Mouse (Mus musculus) ES-Bruce4 (cell line): Measurements from ENCODE around the gene Ccdc57. TPM values are rescaled to one million over a fixed set of nuclear protein-coding genes. Genes with fewer than 3 reads are reported as not detected.

ENCODE experiments used
- H3K27ac ChIP-seq: 2 replicates; pipeline ENCODE4 v1.5.1; 2012; ENCODE audit warnings: low read length, inconsistent platforms; ENCODE audit not compliant: insufficient read depth
- H3K27me3 ChIP-seq: 2 replicates; pipeline ENCODE4 v1.6.1; 2012; ENCODE audit warnings: mild to moderate bottlenecking, low read length, inconsistent platforms; ENCODE audit not compliant: control insufficient read depth, poor library complexity, insufficient read depth, severe bottlenecking
- H3K36me3 ChIP-seq: 2 replicates; pipeline ENCODE4 v1.6.1; 2012; ENCODE audit warnings: inconsistent platforms, mild to moderate bottlenecking, low read length, moderate library complexity; ENCODE audit not compliant: control insufficient read depth, poor library complexity, insufficient read depth, severe bottlenecking
- H3K4me1 ChIP-seq: one replicate; pipeline ENCODE4 v1.8.1; 2011; ENCODE audit warnings: low read length; ENCODE audit not compliant: control insufficient read depth, insufficient read depth
- H3K4me3 ChIP-seq: 2 replicates; pipeline ENCODE4 v1.5.1; 2011; ENCODE audit warnings: low read depth, mild to moderate bottlenecking, low read length
- H3K9ac ChIP-seq: 2 replicates; pipeline ENCODE4 v1.6.1; 2012; ENCODE audit warnings: low read depth, mild to moderate bottlenecking, inconsistent platforms; ENCODE audit not compliant: poor library complexity, severe bottlenecking
- H3K9me3 ChIP-seq: replicated peaks from 2 replicates; pipeline ENCODE4 v1.6.1; 2012; ENCODE audit warnings: mild to moderate bottlenecking, low read length, inconsistent platforms; ENCODE audit not compliant: control insufficient read depth, poor library complexity, insufficient read depth, severe bottlenecking
- CTCF ChIP-seq: IDR thresholded peaks from one replicate; pipeline ENCODE4 v1.8.1; 2011; ENCODE audit warnings: low read depth, low read length
- EP300 ChIP-seq: IDR thresholded peaks from 2 replicates; pipeline ENCODE4 v1.6.1; 2011; ENCODE audit warnings: low read depth, low read length; ENCODE audit not compliant: insufficient read depth
- POLR2A ChIP-seq: IDR thresholded peaks from one replicate; pipeline ENCODE4 v1.8.1; 2011; ENCODE audit warnings: low read length; ENCODE audit not compliant: insufficient read depth
- polyA plus RNA-seq: library from polyadenylated mRNA; stranded (reverse); fragments of >200 nt; gene quantifications from 2 replicates; pipeline ENCODE4 v1.2.4, GENCODE M21; 2011; ENCODE audit warnings: low read depth; ENCODE audit not compliant: missing spikeins, insufficient read depth, insufficient read length

Ccdc57 gene
- polyA plus RNA-seq, 1 experiment, result 3.4 TPM

- Histone ChIP-seq H3K4me3 (no peak overlapping the region), H3K27ac (no peak overlapping the region), H3K9me3 (no peaks in the 10 kb centered on the region), H3K36me3 (peaks cover 95% of the 10 kb centered on the region), H3K27me3 (no peaks in the 10 kb centered on the region), H3K9ac (no peak overlapping the region), H3K4me1 (no peaks in the 10 kb centered on the region)
- TF ChIP-seq POLR2A (no peak), EP300 (no peak), CTCF (no peak)
Observed at GRCm38 (mm10) chr11:120812068-120812467, 120.6 kb downstream of the Ccdc57 start.

DNA sequence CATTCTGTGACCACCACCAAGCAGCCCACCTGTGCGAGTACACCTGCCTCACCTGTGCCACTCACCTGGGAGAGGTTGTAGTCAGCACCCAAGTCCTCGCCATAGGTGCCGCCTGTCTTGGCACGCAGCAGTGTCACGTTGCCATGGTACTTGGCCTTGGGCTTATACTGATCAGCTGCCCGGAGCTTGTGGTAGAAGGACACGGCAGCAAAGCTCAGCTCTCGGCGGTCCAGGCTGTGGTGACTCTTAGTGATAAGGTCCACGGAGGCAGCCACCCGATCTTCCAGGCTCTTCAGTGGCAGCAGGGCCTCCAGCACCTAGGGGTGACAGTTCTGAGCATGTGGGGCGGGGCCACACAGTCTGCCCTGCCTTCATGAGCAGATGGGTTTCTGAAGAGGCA is 124.7 kb downstream of the Ccdc57 start:
- Histone ChIP-seq H3K36me3 (peaks cover 61% of the 10 kb centered on the region), H3K4me1 (no peaks in the 10 kb centered on the region), H3K4me3 (no peak overlapping the region), H3K27me3 (no peaks in the 10 kb centered on the region), H3K9ac (no peak overlapping the region), H3K27ac (no peak overlapping the region), H3K9me3 (no peaks in the 10 kb centered on the region)
- TF ChIP-seq CTCF (no peak), POLR2A (no peak), EP300 (no peak)

DNA sequence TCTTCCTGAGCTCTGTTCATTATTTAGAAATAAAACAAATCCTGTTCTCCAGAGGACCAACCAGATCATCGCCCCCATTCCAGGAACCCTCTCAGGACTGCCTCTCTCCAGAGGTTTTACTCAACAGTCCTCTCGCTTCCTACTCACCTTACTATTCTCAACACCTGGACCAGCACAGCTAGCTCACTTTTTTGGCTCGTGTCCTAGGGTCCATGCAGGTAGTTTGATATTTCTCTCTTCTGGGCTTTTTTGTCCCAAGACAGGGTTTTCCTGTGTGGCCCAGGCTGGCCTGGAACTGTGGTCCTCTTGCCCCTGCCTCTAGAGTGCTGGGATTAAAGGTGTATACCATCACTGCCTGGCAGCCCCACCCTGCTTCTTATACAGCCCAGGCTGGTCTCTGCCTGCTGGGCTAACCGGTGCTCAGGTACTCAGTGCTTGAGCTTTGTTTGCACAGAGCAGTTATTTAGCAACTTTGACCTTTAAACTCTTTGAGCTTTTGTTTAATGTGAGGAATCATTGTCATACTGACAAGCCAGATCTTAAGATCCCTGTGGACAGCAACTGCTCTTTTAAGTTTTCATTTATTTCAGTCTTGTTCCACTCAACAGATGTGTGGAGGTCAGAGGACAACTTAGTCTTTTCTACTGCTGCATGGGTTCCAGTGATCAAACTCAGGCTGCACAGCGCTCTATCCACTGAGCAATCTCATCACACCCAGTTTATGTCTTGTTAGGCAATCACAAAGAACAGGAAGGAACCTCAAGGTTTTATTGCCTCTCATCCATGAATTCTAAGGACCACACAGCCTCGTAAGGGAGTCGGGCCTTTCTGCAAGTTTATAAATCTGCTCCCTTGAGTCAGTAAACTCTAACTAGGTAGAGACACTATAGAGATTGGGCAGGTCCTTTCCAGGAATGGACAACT is 127.0 kb downstream of the Ccdc57 start:
- TF ChIP-seq POLR2A, result no peak
- peak; percentile 75; the same call in 1 of the 2 replicates for TF ChIP-seq EP300
- TF ChIP-seq CTCF, result no peak
- H3K36me3 ChIP-seq, result peaks cover 40% of the 10 kb centered on the region
- H3K9me3 ChIP-seq, result no peaks in the 10 kb centered on the region
- peak overlapping the region; percentile 51; the same call in 1 of the 2 replicates for H3K27ac ChIP-seq
- no peaks in the 10 kb centered on the region for H3K27me3 ChIP-seq
- no peak overlapping the region for H3K4me3 ChIP-seq
- H3K9ac ChIP-seq, result no peak overlapping the region
- H3K4me1 ChIP-seq, result no peaks in the 10 kb centered on the region

- H3K36me3 ChIP-seq, result peaks cover 32% of the 10 kb centered on the region
Observed at GRCm38 (mm10) chr11:120804769-120805168, 127.9 kb downstream of the Ccdc57 start.

GRCm38 (mm10) chr11:120804274-120804673 is 128.4 kb downstream of the Ccdc57 start:
- H3K27ac ChIP-seq, result no peak overlapping the region
- H3K9ac ChIP-seq, result no peak overlapping the region
- H3K9me3 ChIP-seq, result no peaks in the 10 kb centered on the region
- H3K27me3 ChIP-seq, result no peaks in the 10 kb centered on the region
- H3K36me3 ChIP-seq, result peaks cover 28% of the 10 kb centered on the region
- TF ChIP-seq CTCF (no peak), POLR2A (no peak), EP300 (no peak)
- H3K4me1 ChIP-seq, result no peaks in the 10 kb centered on the region
- no peak overlapping the region for H3K4me3 ChIP-seq

More at GRCm38 (mm10) chr11:120804769-120805168, 127.9 kb downstream of the Ccdc57 start:
- no peak overlapping the region for H3K9ac ChIP-seq
- H3K27me3 ChIP-seq, result no peaks in the 10 kb centered on the region
- H3K4me3 ChIP-seq, result no peak overlapping the region
- no peaks in the 10 kb centered on the region for H3K4me1 ChIP-seq
- no peaks in the 10 kb centered on the region for H3K9me3 ChIP-seq
- TF ChIP-seq POLR2A (no peak), CTCF (no peak), EP300 (no peak)
- H3K27ac ChIP-seq, result no peak overlapping the region
